Mouse (Mus musculus) Patski (cell line): ENCODE data around the gene Esrrg. TPM values are rescaled to one million over a fixed set of nuclear protein-coding genes. Genes with fewer than 3 reads are reported as not detected.

Experiments
- ATAC-seq: fragments of 100-300 bp; one replicate; pipeline ENCODE4 v1.8.0; 2021
- CTCF ChIA-PET: fragments of 350-600 bp; sonication (Branson Sonifier 250); formaldehyde crosslinking; loops from one replicate; lab custom pipeline; 2022; ENCODE audit warnings: inconsistent platforms; lab: Charles Lee
- POLR2A ChIA-PET: fragments of 350-600 bp; sonication (Branson Sonifier 250); formaldehyde crosslinking; loops from one replicate; lab custom pipeline; 2022; ENCODE audit warnings: antibody characterized with exemption, inconsistent platforms; lab: Charles Lee
- DNase-seq: peaks from one replicate; pipeline ENCODE4 v3.0.0-alpha.2; 2011; ENCODE audit warnings: low read depth, low spot score
- H3K27me3 ChIP-seq: fragments of 371-371 bp; one replicate; pipeline ENCODE4 v1.5.1; 2021
- CTCF ChIP-seq: fragments of 100-300 bp; IDR thresholded peaks from one replicate; pipeline ENCODE4 v1.5.1; 2021
- in situ Hi-C: fragments of 300-500 bp; cut with MboI; formaldehyde crosslinking; loops from 3 replicates; pipeline ENCODE4 v1.11.1; 2018; ENCODE audit warnings: low pct_unique_long_range_greater_than_20kb, mixed read lengths
- polyA plus RNA-seq: library from polyadenylated mRNA; unstranded; gene quantifications from one replicate; pipeline ENCODE4 v1.2.3, GENCODE M21; 2021

Gene Esrrg
- polyA plus RNA-seq, 1 experiment from 2014 or later = 9.0 TPM

DNA sequence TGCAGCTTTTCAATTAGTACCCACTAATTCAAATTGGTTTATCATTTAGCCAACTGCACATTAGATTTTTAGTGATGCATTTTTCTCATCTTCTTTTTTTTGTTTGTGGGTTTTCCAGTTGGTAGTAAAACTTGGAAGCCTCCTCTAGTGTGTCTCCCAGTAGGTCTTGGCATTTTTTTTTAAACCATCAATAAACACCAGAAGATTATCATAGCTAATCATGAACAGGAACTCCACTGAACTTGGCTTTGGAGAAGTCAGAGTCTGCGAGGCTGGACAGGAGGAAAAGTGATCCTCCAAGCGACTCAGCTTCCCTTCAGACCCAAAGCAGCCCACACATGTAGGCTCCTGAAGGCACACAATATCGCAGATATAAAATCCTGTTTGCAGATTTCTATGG lies 155.2 kb downstream of the Esrrg start:
- TF ChIP-seq CTCF = no peak

DNA sequence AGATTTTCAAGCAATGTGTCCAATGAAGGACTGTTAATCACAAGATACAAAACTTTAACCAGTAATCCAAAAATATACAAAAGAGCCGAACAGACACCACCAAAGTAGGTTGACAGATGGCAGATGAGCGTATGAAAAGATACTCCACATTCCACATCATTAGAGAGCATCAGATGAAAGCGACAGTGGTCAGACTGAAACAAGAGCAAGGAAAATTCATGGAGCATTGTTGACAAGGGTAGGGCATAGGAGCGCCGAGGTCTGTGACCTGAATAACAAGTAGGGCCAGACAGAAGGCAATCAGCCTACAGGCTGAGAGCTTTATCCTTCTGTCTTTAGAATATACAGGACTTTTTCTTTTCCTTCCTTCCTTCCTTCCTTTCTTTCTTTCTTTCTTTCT lies 157.0 kb downstream of the Esrrg start:
- CTCF ChIA-PET = no interaction called here
- POLR2A ChIA-PET = no interaction called here
- no peak for TF ChIP-seq CTCF
- DNase-seq = no peak
- in situ Hi-C loops = loop anchor here (10.0 kb wide), 1 partner anchor 311 kb away; no protein-coding TSS in a partner anchor
- H3K27me3 ChIP-seq = no peaks in the 10 kb centered on the region
- no peak for ATAC-seq

More for the DNA sequence above, 155.2 kb downstream of the Esrrg start:
- ChIA-PET POLR2A (no interaction called here), CTCF (interaction anchor here (1.2 kb wide), 1 partner anchor 15 kb away, joined by 3 read pairs; no protein-coding TSS in a partner anchor)
- no peak for DNase-seq
- no peaks in the 10 kb centered on the region for H3K27me3 ChIP-seq
- ATAC-seq = no peak
- in situ Hi-C loops = loop anchor here (10.0 kb wide), 1 partner anchor 309 kb away; no protein-coding TSS in a partner anchor

DNA sequence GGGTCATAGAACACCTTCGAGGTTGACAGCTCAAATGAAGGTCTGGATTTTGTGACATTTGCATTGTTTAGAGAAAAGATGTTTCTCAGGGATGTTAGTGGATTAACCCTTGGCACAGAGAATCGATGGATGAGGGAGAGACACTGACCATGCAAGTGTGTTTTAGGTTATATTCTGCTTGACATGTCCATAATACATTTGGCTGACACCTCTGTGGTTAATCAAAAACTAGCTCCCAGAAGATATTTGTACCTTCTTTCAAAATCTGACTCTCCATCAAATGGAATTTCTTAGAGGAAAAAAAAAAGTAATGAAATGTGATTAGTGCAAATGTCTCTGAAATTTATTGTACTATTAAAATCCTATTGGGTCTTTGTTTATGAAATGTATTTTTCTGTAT lies 158.8 kb downstream of the Esrrg start:
- ATAC-seq = no peak
- no peak for DNase-seq
- TF ChIP-seq CTCF = no peak
- in situ Hi-C loops = loop anchor here (10.0 kb wide), 1 partner anchor 313 kb away; no protein-coding TSS in a partner anchor
- ChIA-PET POLR2A (no interaction called here), CTCF (interaction anchor here (1.3 kb wide), 1 partner anchor 320 kb away, joined by 4 read pairs; no protein-coding TSS in a partner anchor)
- no peaks in the 10 kb centered on the region for H3K27me3 ChIP-seq

DNA sequence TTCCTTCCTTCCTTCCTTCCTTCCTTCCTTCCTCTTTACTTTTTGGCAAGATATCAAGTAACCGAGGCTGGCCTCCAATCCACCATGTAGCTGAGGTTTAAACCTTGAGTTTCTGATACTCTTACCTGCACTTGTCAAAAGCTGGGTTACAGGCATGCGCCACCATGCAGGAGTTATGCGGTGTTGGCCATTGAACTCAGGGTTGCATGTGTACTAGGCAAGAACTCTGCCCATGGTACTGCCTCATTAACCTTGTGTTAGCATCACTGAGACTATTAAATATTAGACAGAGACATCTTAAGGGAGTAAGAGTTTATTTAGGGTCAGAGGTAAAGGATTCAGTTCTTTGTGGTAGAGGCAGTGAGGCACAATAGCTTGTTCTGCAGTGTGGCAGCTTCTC lies 161.6 kb downstream of the Esrrg start:
- TF ChIP-seq CTCF = no peak
- POLR2A ChIA-PET = interaction anchor here (0.7 to 1.4 kb wide), 2 partner anchors 11 to 46 kb away, joined by 5 read pairs; no protein-coding TSS in a partner anchor
- DNase-seq (no peak), ATAC-seq (no peak)
- in situ Hi-C loops = no loop called here
- H3K27me3 ChIP-seq = no peaks in the 10 kb centered on the region
- CTCF ChIA-PET = no interaction called here

DNA sequence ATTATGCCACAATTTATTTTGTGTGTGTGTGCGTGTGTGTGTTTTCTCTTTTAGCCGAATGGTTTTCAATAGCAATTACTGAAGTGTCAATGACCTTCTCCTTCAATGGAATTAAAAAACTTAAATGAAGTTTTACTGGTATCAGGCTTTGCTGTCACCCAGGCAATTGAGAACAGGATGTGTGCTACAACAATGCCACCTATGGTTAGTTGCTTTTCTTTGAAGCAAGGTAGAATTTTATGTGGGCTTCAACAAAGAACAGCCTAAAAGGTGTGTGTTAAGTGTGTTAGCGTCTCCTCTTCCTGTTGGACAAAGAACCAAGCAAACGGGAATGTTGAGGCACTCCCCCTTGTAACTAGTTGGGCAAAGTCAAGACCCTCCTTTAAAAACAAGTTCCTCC lies 162.5 kb downstream of the Esrrg start:
- no peak for ATAC-seq
- POLR2A ChIA-PET = no interaction called here
- CTCF ChIA-PET = no interaction called here
- H3K27me3 ChIP-seq = no peaks in the 10 kb centered on the region
- TF ChIP-seq CTCF = peak; percentile 16
- in situ Hi-C loops = no loop called here
- DNase-seq = no peak

DNA sequence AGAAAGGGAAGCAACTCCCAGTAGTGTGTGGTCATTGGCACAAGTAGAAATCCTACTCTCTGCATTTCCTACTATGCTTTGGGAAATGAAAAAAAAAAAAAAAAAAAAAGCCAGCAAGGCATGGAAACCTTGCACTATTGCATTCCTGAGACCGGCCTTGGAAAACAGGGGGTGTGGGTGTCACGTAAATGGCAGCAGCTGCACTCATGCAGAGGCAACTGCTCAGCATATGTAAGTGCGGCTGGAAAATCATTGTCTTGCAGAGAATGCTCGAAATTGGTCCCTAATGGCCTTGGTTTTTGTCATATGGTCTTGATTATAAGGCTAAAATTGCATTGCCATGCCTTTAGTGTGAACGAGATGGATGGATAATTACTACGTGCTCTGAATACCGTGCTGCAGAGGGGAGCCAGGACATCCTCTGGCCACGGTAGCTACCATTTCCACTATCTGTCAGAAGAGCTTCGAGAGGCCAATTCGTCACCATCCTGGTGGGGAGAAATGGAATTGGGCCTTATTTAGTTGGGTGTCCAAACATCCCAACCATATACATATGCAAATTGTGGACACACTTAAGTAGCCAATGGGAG lies 171.1 kb downstream of the Esrrg start:
- ATAC-seq (no peak), DNase-seq (no peak)
- in situ Hi-C loops = no loop called here
- ChIA-PET CTCF (interaction anchor here (1.3 kb wide), 1 partner anchor 11 kb away, joined by 3 read pairs; no protein-coding TSS in a partner anchor), POLR2A (no interaction called here)
- TF ChIP-seq CTCF = no peak
- no peaks in the 10 kb centered on the region for H3K27me3 ChIP-seq

DNA sequence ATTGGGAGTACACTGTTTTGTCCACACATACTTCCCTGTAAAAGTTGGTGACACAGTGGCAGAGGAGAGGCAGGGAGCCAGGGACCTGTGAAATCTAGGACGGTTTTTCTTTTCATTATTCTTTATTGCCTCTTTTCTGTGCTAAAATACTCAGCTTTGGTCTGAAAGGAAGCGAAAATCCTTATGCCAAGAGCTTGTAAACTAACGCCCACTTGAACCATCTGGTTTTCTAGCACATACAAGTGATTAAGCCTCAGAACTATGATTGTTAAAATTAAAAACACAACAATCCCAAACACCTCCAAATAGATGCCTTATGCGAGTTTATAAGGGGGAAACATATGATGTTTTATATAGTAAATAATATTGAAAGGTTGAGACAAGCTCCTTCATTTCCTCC lies 176.6 kb downstream of the Esrrg start:
- TF ChIP-seq CTCF = no peak
- no peaks in the 10 kb centered on the region for H3K27me3 ChIP-seq
- ChIA-PET CTCF (no interaction called here), POLR2A (no interaction called here)
- in situ Hi-C loops = no loop called here
- DNase-seq (no peak), ATAC-seq (no peak)

DNA sequence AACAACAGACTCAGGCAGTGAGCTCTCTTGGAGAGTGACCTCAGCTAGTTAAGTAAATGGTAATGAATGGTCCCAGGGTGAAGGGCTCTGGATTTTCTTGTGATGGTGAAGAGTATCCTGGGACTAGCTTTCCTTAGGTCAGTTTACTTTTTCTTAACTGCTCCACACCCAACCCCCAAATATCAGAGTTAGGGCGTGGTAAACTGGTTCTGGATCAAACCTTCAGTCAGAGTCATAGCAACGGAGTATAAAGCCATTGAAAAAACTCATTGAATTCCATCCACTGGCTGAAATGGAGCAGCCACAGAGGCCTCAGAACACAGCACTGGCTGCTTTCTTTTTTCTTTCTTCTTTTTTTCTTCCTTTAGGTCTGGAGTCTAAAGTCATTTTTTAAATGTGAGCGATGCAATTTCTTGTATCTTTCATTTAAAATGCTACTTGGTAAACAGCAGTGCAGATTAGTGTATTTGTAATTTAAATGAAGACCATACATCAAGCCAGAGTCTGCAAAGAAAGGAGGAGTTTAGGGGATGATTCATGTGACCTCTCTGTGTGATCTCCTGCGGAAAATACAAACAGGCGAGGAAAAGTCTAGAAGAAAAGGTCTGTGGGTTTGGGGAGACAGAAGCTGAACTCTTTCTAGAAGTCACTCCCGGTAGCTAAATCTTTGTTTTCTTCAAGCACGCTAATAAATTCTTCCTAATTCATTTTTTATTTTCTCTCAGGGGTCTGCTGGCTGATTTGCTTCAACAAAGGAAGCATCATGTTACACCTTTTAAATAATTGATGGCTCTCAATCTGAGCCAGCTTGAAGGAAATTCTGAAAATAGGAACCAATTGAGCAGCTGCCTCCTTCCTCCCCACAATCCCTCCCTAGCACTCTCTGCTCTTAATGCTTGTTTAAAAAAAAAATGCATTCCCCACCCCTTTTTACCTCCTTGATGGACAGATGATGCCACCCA lies 178.7 kb downstream of the Esrrg start:
- no peak for TF ChIP-seq CTCF
- ATAC-seq (no peak), DNase-seq (no peak)
- CTCF ChIA-PET = interaction anchor here (0.6 to 1.9 kb wide), 2 partner anchors 9 to 78 kb away, joined by 3 to 4 read pairs; no protein-coding TSS in a partner anchor
- in situ Hi-C loops = no loop called here
- POLR2A ChIA-PET = no interaction called here
- no peaks in the 10 kb centered on the region for H3K27me3 ChIP-seq

DNA sequence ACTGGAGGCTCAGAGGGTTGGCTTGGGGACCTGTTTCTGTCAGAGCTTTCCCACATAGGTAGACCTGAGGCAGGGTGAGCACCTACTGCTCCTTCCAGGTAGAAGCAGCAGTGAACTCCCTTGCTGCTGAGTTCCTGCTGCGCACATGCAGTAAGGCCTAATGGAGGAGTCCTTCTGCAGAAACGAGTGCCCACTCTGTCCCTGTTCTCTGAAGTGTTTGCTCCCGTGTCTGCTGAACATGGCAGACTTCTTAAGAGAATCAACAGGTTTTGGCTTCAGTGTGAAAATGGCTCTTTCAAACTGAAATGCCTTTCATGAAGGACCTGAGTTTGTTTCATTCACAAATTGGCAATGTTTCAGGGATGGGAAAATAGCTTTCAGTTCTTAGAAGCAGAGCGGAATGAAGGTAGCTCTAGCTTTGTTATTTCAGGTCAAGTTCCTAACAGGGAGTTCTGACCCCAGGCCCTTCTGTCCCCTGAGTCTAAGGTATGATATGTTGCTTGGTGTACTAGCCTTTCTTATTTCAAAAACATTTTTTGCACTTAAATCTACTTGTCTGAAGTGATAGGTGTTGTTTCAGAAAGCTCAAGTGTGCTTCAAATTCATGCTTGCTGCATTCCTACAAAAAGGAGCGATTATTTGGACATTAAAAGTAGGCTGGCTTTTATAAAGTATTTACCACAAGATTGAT lies 185.8 kb downstream of the Esrrg start:
- POLR2A ChIA-PET = no interaction called here
- H3K27me3 ChIP-seq = no peaks in the 10 kb centered on the region
- no peak for TF ChIP-seq CTCF
- no peak for ATAC-seq
- in situ Hi-C loops = no loop called here
- CTCF ChIA-PET = no interaction called here
- no peak for DNase-seq

DNA sequence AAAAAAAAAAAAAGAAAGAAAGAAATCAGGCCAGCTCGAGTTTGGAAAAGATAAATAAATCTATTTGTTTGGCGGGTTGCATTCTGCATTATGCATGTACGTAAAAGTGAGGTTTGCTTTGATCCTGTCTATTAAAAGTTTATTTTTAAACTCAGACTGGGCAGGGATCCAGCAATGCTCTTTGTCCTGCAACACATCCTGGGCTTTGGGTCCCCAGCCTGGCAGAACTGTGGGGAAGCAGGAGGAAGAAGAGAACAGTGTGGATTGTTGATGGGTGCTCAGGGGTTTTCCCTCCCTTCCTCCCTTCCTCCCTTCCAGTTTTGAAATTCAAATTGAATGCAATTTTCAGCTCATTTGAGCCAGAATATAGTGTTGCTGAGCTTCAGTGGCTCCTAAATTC lies 187.0 kb downstream of the Esrrg start:
- H3K27me3 ChIP-seq = no peaks in the 10 kb centered on the region
- ATAC-seq (no peak), DNase-seq (peak; percentile 6)
- ChIA-PET POLR2A (no interaction called here), CTCF (interaction anchor here (1.0 kb wide), 1 partner anchor 13 kb away, joined by 3 read pairs; no protein-coding TSS in a partner anchor)
- in situ Hi-C loops = no loop called here
- no peak for TF ChIP-seq CTCF
